Mouse (Mus musculus): ENCODE results near the gene Cacna1h. TPM values are rescaled to one million over a fixed set of nuclear protein-coding genes. Genes with fewer than 3 reads are reported as not detected.

Gene Cacna1h
- polyA plus RNA-seq, 1 experiment, result not detected

DNA sequence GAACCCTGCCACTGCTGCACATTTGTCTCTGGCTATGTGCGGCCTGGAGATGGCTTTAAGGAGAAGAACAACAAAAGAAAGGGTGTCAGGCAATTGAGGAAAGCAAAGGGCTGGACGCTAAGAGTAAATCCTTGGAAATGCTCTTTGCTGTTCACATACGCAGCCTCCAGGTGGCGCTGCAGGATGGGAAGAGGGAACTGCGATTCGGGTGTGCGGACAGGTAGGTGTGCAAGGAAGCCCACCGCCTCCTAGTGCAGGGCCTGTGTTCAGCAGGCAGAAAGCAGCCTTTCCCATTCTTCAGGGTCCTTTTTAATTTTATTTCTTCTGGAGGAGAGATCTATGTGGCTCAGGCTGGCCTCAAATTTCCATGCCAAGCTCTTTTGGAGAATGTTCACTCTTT lies 99.6 kb downstream of the Cacna1h start:
- 1% methylated on average over 8 of the region's 8 CpGs for WGBS
- Histone ChIP-seq H3K27ac (ENCODE audit: insufficient read depth, low read depth, low read length) (no peak overlapping the region), H3K4me1 (ENCODE audit: control insufficient read depth, insufficient read depth, low read length) (no peaks in the 10 kb centered on the region), H3K4me3 (ENCODE audit: insufficient read depth, low read depth, low read length) (no peak overlapping the region)
- TF ChIP-seq POLR2A (IDR thresholded peaks at IDR 0.05; ENCODE audit: insufficient read depth, low read depth, low read length), result no peak
- peak; percentile 76; the same call in 1 of the 2 replicates for TF ChIP-seq CTCF (IDR thresholded peaks at IDR 0.05; ENCODE audit: insufficient read depth, low read depth, low read length)

DNA sequence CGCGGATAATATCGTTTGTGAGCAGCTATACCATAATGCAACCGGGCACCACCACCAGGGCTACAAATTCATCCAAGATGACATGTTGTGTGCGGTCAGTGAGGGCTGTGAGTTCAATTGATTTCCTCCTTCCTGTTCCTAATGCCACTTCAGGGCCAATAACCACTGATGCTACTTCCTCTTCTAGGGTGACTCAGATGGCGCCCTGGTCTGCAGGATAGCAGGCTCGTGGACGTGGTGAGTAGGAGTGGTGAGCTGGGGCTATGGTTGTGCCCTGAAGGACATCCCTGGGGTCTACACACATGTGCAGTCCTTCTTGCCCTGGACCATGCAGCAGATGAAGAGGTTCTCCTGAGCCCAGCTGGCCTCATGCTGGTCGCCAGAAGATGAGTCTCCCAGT lies 101.3 kb downstream of the Cacna1h start:
- H3K27ac ChIP-seq (ENCODE audit: insufficient read depth, low read depth, low read length), result no peak overlapping the region
- no peak for TF ChIP-seq CTCF (IDR thresholded peaks at IDR 0.05; ENCODE audit: insufficient read depth, low read depth, low read length)
- no peak for TF ChIP-seq POLR2A (IDR thresholded peaks at IDR 0.05; ENCODE audit: insufficient read depth, low read depth, low read length)
- WGBS, result 80% methylated on average over 9 of the region's 9 CpGs
- H3K4me1 ChIP-seq (ENCODE audit: control insufficient read depth, insufficient read depth, low read length), result no peaks in the 10 kb centered on the region
- no peak overlapping the region for H3K4me3 ChIP-seq (ENCODE audit: insufficient read depth, low read depth, low read length)

Other genes with a start within 250 kb of the Cacna1h start
- not detected in 2 replicates for gene BC003965, start 249.2 kb downstream of the Cacna1h start, polyA plus RNA-seq (2012; ENCODE audit: insufficient read depth, insufficient read length, low replicate concordance, missing spikeins)
- gene Unkl, start 245.4 kb downstream of the Cacna1h start, polyA plus RNA-seq (2012; ENCODE audit: insufficient read depth, insufficient read length, low replicate concordance, missing spikeins), result not detected in 2 replicates
- gene Gnptg, start 193.7 kb downstream of the Cacna1h start, polyA plus RNA-seq (2012; ENCODE audit: insufficient read depth, insufficient read length, low replicate concordance, missing spikeins), result not detected in 2 replicates
- gene Tsr3, start 193.6 kb downstream of the Cacna1h start, polyA plus RNA-seq (2012; ENCODE audit: insufficient read depth, insufficient read length, low replicate concordance, missing spikeins), result not detected in 2 replicates
- not detected in 2 replicates for gene Baiap3, start 177.4 kb downstream of the Cacna1h start, polyA plus RNA-seq (2012; ENCODE audit: insufficient read depth, insufficient read length, low replicate concordance, missing spikeins)
- 452 TPM in 1 of 2 replicates, not detected in the other for gene Ube2i, start 159.2 kb downstream of the Cacna1h start, polyA plus RNA-seq (2012; ENCODE audit: insufficient read depth, insufficient read length, low replicate concordance, missing spikeins)
- gene Prss34, start 135.4 kb downstream of the Cacna1h start, polyA plus RNA-seq (2012; ENCODE audit: insufficient read depth, insufficient read length, low replicate concordance, missing spikeins), result not detected in 2 replicates
- not detected in 2 replicates for gene Prss28, start 125.1 kb downstream of the Cacna1h start, polyA plus RNA-seq (2012; ENCODE audit: insufficient read depth, insufficient read length, low replicate concordance, missing spikeins)
- not detected in 2 replicates for gene Prss29, start 115.1 kb downstream of the Cacna1h start, polyA plus RNA-seq (2012; ENCODE audit: insufficient read depth, insufficient read length, low replicate concordance, missing spikeins)
- not detected in 2 replicates for gene Tpsab1, start 88.2 kb downstream of the Cacna1h start, polyA plus RNA-seq (2012; ENCODE audit: insufficient read depth, insufficient read length, low replicate concordance, missing spikeins)
- gene Tpsb2, start 67.5 kb downstream of the Cacna1h start, polyA plus RNA-seq (2012; ENCODE audit: insufficient read depth, insufficient read length, low replicate concordance, missing spikeins), result not detected in 2 replicates
- gene Tpsg1, start 64.5 kb downstream of the Cacna1h start, polyA plus RNA-seq (2012; ENCODE audit: insufficient read depth, insufficient read length, low replicate concordance, missing spikeins), result not detected in 2 replicates
- gene Tekt4, start 20.8 kb upstream of the Cacna1h start, polyA plus RNA-seq (2012; ENCODE audit: insufficient read depth, insufficient read length, low replicate concordance, missing spikeins), result not detected in 2 replicates
- not detected in 2 replicates for gene Sstr5, start 63.5 kb upstream of the Cacna1h start, polyA plus RNA-seq (2012; ENCODE audit: insufficient read depth, insufficient read length, low replicate concordance, missing spikeins)
- gene Sox8, start 136.9 kb upstream of the Cacna1h start, polyA plus RNA-seq (2012; ENCODE audit: insufficient read depth, insufficient read length, low replicate concordance, missing spikeins), result not detected in 2 replicates
- gene Lmf1, start 145.3 kb upstream of the Cacna1h start, polyA plus RNA-seq (2012; ENCODE audit: insufficient read depth, insufficient read length, low replicate concordance, missing spikeins), result not detected in 2 replicates

Data from olfactory bulb, adult 2 months (tissue).